Mouse (Mus musculus): ENCODE measurements around the gene Cd3e. TPM values are rescaled to one million over a fixed set of nuclear protein-coding genes. Genes with fewer than 3 reads are reported as not detected.
A peak's percentile ranks its signal among the peaks of the same experiment; 100 is the strongest.
"Not testable (repeated sequence)": the region's sequence is repeated elsewhere in the genome, so short reads cannot be mapped to it uniquely, and the experiment has no call there.

Gene Cd3e
- total and polyA plus RNA-seq, 2 experiments from 2014 or later, result 0.20 TPM; not detected in 1

DNA sequence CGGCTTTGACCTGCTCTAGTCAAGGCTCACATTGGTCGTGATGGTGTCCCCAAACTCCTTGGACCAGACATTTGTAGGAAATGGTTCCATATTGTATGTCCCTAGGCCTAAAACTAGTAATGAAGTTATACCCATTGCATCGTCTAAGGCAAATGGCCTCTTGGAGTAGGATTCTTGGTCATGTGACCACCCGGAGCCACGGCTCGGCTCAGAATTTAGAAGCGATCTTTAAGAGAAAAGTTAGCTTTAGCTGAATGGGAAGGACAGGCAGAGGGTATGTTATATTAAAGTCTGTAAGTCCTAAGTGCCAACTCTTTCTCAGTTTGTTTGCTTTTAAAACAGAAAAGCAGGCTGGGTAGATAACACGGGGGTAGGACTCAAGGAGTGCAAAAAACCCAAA, 27.3 kb downstream of the Cd3e start:
- H3K4me2 ChIP-seq (ENCODE audit: low read depth, low read length), result no peak overlapping the region
- no peak for TF ChIP-seq CTCF (IDR thresholded peaks at IDR 0.05; ENCODE audit: low read depth)
- no peaks in the 10 kb centered on the region for H3K4me1 ChIP-seq (ENCODE audit: insufficient read depth, low read length)
- no peaks in the 10 kb centered on the region for H3K27me3 ChIP-seq (ENCODE audit: insufficient read depth, low read length)
- no peaks in the 10 kb centered on the region for H3K9me3 ChIP-seq (ENCODE audit: low read length)
- 88% methylated on average over 8 of the region's 8 CpGs for WGBS
- H3K4me3 ChIP-seq (ENCODE audit: low read length), result no peak overlapping the region
- H3K27ac ChIP-seq, result no peak overlapping the region
- DNase-seq (ENCODE audit: low spot score), result no peak
- ATAC-seq, result no peak
- H3K9ac ChIP-seq (replicated peaks; ENCODE audit: low read length), result no peak overlapping the region
- H3K36me3 ChIP-seq (ENCODE audit: insufficient read depth, low read length), result no peaks in the 10 kb centered on the region

DNA sequence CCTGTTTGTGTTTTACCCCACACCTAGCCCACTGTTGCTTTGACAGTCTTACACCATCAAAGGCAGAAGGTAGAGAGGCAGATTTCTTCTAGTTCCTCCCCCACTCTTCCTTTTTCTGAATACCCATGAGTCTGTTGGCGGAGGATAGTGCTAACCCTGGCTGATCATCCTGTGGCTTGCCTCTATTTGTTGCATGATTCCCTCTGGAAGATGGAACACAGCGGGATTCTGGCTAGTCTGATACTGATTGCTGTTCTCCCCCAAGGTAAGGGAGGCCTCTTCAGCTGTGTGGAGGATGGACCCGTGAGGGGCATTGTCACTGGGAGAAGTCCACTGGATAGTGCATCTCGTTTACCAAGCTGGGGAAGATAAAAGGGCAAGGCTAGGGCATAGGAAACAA, 27.8 kb downstream of the Cd3e start, which contains the start of gene Cd3d:
TSS of gene Cd3d (plus strand) at position 111 of the 400 bp plus-strand sequence.
- Histone ChIP-seq H3K4me3 (ENCODE audit: low read length) (no peak within 1 kb of the TSS), H3K9me3 (ENCODE audit: low read length) (no peaks in the 10 kb centered on the region), H3K36me3 (ENCODE audit: insufficient read depth, low read length) (no peaks in the 10 kb centered on the region), H3K4me1 (ENCODE audit: insufficient read depth, low read length) (no peaks in the 10 kb centered on the region), H3K9ac (replicated peaks; ENCODE audit: low read length) (no peak within 1 kb of the TSS), H3K27me3 (ENCODE audit: insufficient read depth, low read length) (no peaks in the 10 kb centered on the region), H3K27ac (no peak within 1 kb of the TSS), H3K4me2 (ENCODE audit: low read depth, low read length) (no peak within 1 kb of the TSS)
- ATAC-seq (no peak), DNase-seq (ENCODE audit: low spot score) (no peak)
- no peak for TF ChIP-seq CTCF (IDR thresholded peaks at IDR 0.05; ENCODE audit: low read depth)
- WGBS, result 79% methylated on average over 4 of the region's 4 CpGs

DNA sequence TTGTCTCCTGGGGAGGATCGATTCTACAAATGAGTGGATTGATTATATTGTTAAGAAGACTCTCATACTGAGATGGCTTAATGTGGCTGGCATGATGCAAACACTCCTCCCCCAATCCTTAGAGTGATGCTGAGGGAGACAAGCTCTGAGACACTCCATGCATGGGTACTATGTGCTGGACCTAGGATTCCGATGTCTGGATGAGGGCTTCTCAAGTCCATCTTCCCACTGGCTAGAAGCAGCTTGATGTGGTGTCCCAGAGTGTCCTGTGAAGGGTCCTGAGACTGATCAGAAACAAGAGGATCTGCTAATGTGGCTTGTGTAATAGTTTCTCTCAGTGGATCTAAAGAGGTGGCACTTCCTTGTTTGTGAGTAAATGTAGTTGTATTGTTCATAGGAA, 28.3 kb downstream of the Cd3e start:
- Histone ChIP-seq H3K27me3 (ENCODE audit: insufficient read depth, low read length) (no peaks in the 10 kb centered on the region), H3K4me1 (ENCODE audit: insufficient read depth, low read length) (no peaks in the 10 kb centered on the region), H3K36me3 (ENCODE audit: insufficient read depth, low read length) (no peaks in the 10 kb centered on the region), H3K4me3 (ENCODE audit: low read length) (no peak overlapping the region), H3K4me2 (ENCODE audit: low read depth, low read length) (no peak overlapping the region), H3K27ac (no peak overlapping the region), H3K9me3 (ENCODE audit: low read length) (no peaks in the 10 kb centered on the region), H3K9ac (replicated peaks; ENCODE audit: low read length) (no peak overlapping the region)
- ATAC-seq (no peak), DNase-seq (ENCODE audit: low spot score) (no peak)
- TF ChIP-seq CTCF (IDR thresholded peaks at IDR 0.05; ENCODE audit: low read depth), result no peak
- 91% methylated on average over 2 of the region's 2 CpGs for WGBS

DNA sequence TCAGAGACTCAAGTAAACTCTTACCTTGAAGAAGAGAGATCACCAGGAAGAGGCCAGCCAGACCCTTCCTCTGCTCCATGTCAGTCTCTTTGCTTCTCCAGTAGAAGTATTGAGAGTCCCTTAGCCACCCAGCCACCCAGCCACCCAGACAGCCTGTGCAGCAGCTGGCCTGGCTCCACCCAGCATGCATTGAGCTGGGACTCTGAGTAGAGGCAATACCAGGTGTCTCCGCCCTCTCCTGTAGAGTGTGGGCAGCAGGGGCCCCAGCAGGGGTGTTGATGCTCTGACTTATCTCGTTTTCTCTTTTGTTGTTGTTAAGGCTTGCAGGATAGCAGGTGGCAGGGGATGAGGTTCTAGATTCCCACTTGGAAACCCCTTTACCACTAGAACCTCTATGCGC, 29.2 kb downstream of the Cd3e start, which contains the start of gene Cd3g:
TSS of gene Cd3g (minus strand) at position 190 of the 400 bp plus-strand sequence.
- Histone ChIP-seq H3K36me3 (ENCODE audit: insufficient read depth, low read length) (no peaks in the 10 kb centered on the region), H3K4me2 (ENCODE audit: low read depth, low read length) (no peak within 1 kb of the TSS), H3K9me3 (ENCODE audit: low read length) (no peaks in the 10 kb centered on the region), H3K27ac (no peak within 1 kb of the TSS), H3K27me3 (ENCODE audit: insufficient read depth, low read length) (no peaks in the 10 kb centered on the region), H3K4me1 (ENCODE audit: insufficient read depth, low read length) (no peaks in the 10 kb centered on the region), H3K9ac (replicated peaks; ENCODE audit: low read length) (no peak within 1 kb of the TSS), H3K4me3 (ENCODE audit: low read length) (no peak within 1 kb of the TSS)
- no peak for ATAC-seq
- no peak for TF ChIP-seq CTCF (IDR thresholded peaks at IDR 0.05; ENCODE audit: low read depth)
- no peak for DNase-seq (ENCODE audit: low spot score)
- WGBS, result 66% methylated on average over 3 of the region's 3 CpGs

DNA sequence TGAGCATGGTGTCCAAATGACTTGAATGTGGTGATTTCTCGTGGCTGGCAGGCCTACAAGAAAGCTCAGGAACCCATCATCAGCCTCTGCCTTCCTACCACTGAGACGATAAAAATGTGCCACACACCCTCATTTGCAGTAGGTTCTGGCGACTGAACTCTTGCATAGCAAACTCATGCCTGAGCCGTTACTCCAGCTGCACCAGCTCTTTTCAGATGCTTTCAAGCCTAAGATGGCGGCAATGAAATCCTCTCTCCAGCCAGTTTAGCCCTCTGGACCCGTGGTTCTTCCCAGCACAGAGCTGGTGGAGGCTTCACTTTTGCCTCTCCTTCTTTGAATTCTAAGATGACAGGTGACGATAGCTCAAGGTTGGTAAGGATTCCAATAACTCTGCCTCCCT, 29.6 kb downstream of the Cd3e start:
- Histone ChIP-seq H3K4me1 (ENCODE audit: insufficient read depth, low read length) (no peaks in the 10 kb centered on the region), H3K27ac (no peak overlapping the region), H3K9me3 (ENCODE audit: low read length) (no peaks in the 10 kb centered on the region), H3K4me2 (ENCODE audit: low read depth, low read length) (no peak overlapping the region), H3K36me3 (ENCODE audit: insufficient read depth, low read length) (no peaks in the 10 kb centered on the region), H3K9ac (replicated peaks; ENCODE audit: low read length) (no peak overlapping the region), H3K4me3 (ENCODE audit: low read length) (no peak overlapping the region), H3K27me3 (ENCODE audit: insufficient read depth, low read length) (no peaks in the 10 kb centered on the region)
- TF ChIP-seq CTCF (IDR thresholded peaks at IDR 0.05; ENCODE audit: low read depth), result no peak
- DNase-seq (ENCODE audit: low spot score) (no peak), ATAC-seq (no peak)
- WGBS, result 86% methylated on average over 7 of the region's 7 CpGs

DNA sequence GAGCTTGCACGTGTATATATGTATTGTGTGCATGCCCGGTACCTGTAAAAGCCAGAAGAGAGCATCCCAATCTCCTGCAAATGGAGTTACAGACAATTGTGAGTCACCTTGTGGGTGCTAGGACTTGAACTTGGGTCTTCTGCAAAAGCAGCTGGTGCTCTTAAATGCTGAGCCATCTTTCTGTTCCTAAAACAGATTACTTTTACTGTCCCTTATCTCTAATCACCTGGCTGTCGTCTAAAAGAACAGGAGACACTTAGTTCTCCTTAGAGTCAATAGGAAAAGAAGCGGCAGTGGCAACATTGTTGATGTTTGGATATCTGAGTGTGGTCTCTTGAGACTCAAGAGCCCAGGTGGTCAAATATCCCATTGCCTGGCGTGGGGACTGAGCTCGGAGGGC, 31.6 kb downstream of the Cd3e start:
- WGBS, result 75% methylated on average over 6 of the region's 6 CpGs

DNA sequence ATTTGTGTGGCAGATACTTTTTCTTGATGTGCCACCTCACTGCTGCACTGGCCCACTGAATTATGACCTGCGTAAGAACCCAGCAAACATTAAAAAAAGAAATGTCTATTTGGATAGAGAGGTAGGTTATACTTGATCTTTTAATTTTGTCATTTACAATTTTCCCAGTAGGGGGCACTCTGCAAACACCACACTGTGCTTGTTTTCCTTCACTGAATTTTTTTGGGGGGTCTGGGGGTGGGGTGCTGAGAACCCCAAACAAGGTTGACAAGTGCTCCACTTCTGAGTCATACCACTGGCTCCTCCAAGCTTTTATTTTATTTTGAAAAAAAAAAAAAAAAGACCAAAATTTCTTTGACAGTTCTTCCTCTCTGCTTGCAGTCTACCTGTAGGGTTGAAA, 40.0 kb downstream of the Cd3e start:
- Histone ChIP-seq H3K4me3 (ENCODE audit: low read length) (no peak overlapping the region), H3K4me2 (ENCODE audit: low read depth, low read length) (no peak overlapping the region), H3K4me1 (ENCODE audit: insufficient read depth, low read length) (peaks cover 4% of the 10 kb centered on the region), H3K27me3 (ENCODE audit: insufficient read depth, low read length) (peaks cover 7% of the 10 kb centered on the region; the same call in 1 of the 2 replicates), H3K27ac (no peak overlapping the region), H3K9ac (replicated peaks; ENCODE audit: low read length) (no peak overlapping the region), H3K9me3 (ENCODE audit: low read length) (no peaks in the 10 kb centered on the region), H3K36me3 (ENCODE audit: insufficient read depth, low read length) (no peaks in the 10 kb centered on the region)
- no peak for DNase-seq (ENCODE audit: low spot score)
- WGBS, result 79% methylated on average over 1 of the region's 1 CpGs
- TF ChIP-seq CTCF (IDR thresholded peaks at IDR 0.05; ENCODE audit: low read depth), result peak; percentile 30; the same call in 1 of the 2 replicates
- no peak for ATAC-seq

More for the DNA sequence above, 31.6 kb downstream of the Cd3e start:
- no peak overlapping the region for H3K4me2 ChIP-seq (ENCODE audit: low read depth, low read length)
- DNase-seq (ENCODE audit: low spot score), result no peak
- no peak overlapping the region for H3K27ac ChIP-seq
- H3K9me3 ChIP-seq (ENCODE audit: low read length), result no peaks in the 10 kb centered on the region
- ATAC-seq, result no peak
- H3K4me3 ChIP-seq (ENCODE audit: low read length), result no peak overlapping the region
- no peaks in the 10 kb centered on the region for H3K36me3 ChIP-seq (ENCODE audit: insufficient read depth, low read length)
- peaks cover 7% of the 10 kb centered on the region; the same call in 1 of the 2 replicates for H3K27me3 ChIP-seq (ENCODE audit: insufficient read depth, low read length)
- no peak for TF ChIP-seq CTCF (IDR thresholded peaks at IDR 0.05; ENCODE audit: low read depth)
- no peak overlapping the region for H3K9ac ChIP-seq (replicated peaks; ENCODE audit: low read length)
- no peaks in the 10 kb centered on the region for H3K4me1 ChIP-seq (ENCODE audit: insufficient read depth, low read length)

DNA sequence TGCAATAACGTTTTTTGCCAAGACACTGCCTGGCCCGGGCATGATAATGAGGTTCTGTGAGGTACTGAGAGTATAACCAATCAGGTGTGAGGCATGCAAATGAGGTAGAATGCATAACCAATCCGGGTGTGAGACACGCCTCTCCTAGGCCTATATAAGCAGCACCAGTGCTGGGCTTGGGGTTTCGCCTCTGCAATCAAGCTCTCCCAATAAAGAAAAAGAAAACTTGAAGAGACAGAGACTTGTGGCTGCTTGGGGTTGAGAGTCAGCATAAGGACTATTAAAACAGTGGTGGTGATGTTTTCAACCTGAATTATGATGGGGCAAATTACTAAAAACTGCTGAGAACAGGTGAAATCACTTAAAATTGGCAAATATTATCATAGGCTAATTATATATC, 41.7 kb downstream of the Cd3e start:
- WGBS, result 87% methylated on average over 5 of the region's 5 CpGs
- H3K4me3 ChIP-seq (ENCODE audit: low read length); H3K4me1 ChIP-seq (ENCODE audit: insufficient read depth, low read length); H3K4me2 ChIP-seq (ENCODE audit: low read depth, low read length); DNase-seq (ENCODE audit: low spot score); ATAC-seq; H3K9me3 ChIP-seq (ENCODE audit: low read length); H3K27me3 ChIP-seq (ENCODE audit: insufficient read depth, low read length); H3K27ac ChIP-seq; H3K36me3 ChIP-seq (ENCODE audit: insufficient read depth, low read length); H3K9ac ChIP-seq (replicated peaks; ENCODE audit: low read length): not testable (repeated sequence)
